ENCODE assay signal across 14 mouse cellular contexts in the genomic region with DNA sequence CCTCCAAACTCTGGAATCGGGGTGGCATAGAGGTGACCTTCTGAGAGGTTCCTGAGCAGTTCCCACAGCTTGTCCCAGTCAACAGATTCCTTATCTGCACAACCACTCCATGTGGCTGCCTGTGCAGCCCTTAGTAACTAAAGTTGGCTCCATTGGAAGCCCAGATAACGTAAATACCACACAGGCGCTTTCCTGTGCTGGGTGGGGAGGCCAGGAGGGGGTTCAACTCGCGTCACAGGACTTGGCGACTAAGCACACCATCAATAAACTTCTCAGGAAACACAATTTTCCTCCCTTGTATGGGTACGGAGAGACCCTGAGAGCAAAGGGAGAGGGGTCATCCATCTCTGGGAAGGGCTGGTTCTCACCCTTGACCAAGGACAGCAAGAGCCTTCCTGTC. TPM values are rescaled to one million over a fixed set of nuclear protein-coding genes. Genes with fewer than 3 reads are reported as not detected.
DNase-seq lines count a peak whose midpoint lies in the region; ATAC-seq and TF ChIP-seq lines count a peak whose summit lies in the region.
"Had no signal": no experiment of that assay in that cellular context is flagged by ENCODE, and none has a peak within 500 bp of the region (broad histone marks: within the 10 kb centered on the region; RNA-seq: fewer than 3 reads in every experiment).

No protein-coding gene starts in this region.

- H3K36me3 ChIP-seq in kidney, embryonic 15.5 days: peaks cover 21% of the 10 kb centered on the region; the same call in 1 of the 2 replicates
- H3K36me3 ChIP-seq in stomach, embryonic 16.5 days (ENCODE audit: control insufficient read depth, insufficient read depth, low read length): no peaks in the 10 kb centered on the region

- peaks cover 7% of the 10 kb centered on the region; the same call in 1 of the 2 replicates for H3K4me1 ChIP-seq in kidney, embryonic 15.5 days
- H3K4me1 ChIP-seq in lung, adult 2 months (ENCODE audit: control insufficient read depth, insufficient read depth, low read length): peaks cover 7% of the 10 kb centered on the region; the same call in 1 of the 2 replicates
- H3K4me1 ChIP-seq in stomach, embryonic 16.5 days (ENCODE audit: control insufficient read depth, insufficient read depth, low read length): 0 out of 2 replicates have a peak, but pooled peaks cover 3% of the 10 kb centered on the region

- no peak for TF ChIP-seq POLR2A in lung, adult 2 months (IDR thresholded peaks at IDR 0.05; ENCODE audit: borderline replicate concordance, extremely low read depth, low read depth, low read length)

- WGBS in kidney, embryonic 15.5 days: 69% methylated on average over 7 of the region's 7 CpGs
- WGBS in lung, adult 2 months: 44% methylated on average over 7 of the region's 7 CpGs
- 57% methylated on average over 7 of the region's 7 CpGs for WGBS in stomach, embryonic 16.5 days

- no peak for DNase-seq in kidney, postnatal 25 days
- peak; percentile 52 to 62 for DNase-seq in heart, postnatal 10 days
- DNase-seq in lung, adult 2 months: peak; percentile 32
- no peak for DNase-seq in right cerebral cortex, postnatal 14 days
- DNase-seq in embryo, embryonic 10 days (ENCODE audit: low spot score): no peak
- DNase-seq in cerebellum, postnatal 4 days (ENCODE audit: low spot score in 2 of 2): no peak
- DNase-seq: adrenal gland, postnatal 14 days; cerebellum, adult 11-12 months; gastrocnemius, postnatal 10 days; thymus, postnatal 36 days had no signal

- 0 out of 2 replicates have a peak overlapping the region, but pooled peaks have one; percentile 18 for H3K27ac ChIP-seq in kidney, embryonic 15.5 days
- H3K27ac ChIP-seq in stomach, embryonic 16.5 days (ENCODE audit: low read length): no peak overlapping the region
- H3K27ac ChIP-seq: layer of hippocampus, adult 2 months had no signal

- TF ChIP-seq CTCF in lung, adult 2 months (IDR thresholded peaks at IDR 0.05; ENCODE audit: insufficient read depth, low read length): no peak

- ATAC-seq in kidney, embryonic 15.5 days (replicated peaks; ENCODE audit: low FRiP score): no peak; the same call in 1 of the 2 replicates
- ATAC-seq in stomach, embryonic 16.5 days (ENCODE audit: insufficient read depth, low FRiP score): peak; percentile 53; the same call in 1 of the 2 replicates

- no peak overlapping the region for H3K4me2 ChIP-seq in kidney, embryonic 15.5 days
- H3K4me2 ChIP-seq in stomach, embryonic 16.5 days (ENCODE audit: low read depth, low read length): no peak overlapping the region

- H3K27me3 ChIP-seq in kidney, embryonic 15.5 days: no peaks in the 10 kb centered on the region
- H3K27me3 ChIP-seq in stomach, embryonic 16.5 days (ENCODE audit: control insufficient read depth, insufficient read depth, low read length): no peaks in the 10 kb centered on the region

- H3K9me3 ChIP-seq in kidney, embryonic 15.5 days (replicated peaks): no peaks in the 10 kb centered on the region
- H3K9me3 ChIP-seq in stomach, embryonic 16.5 days (replicated peaks; ENCODE audit: control insufficient read depth, low read length): no peaks in the 10 kb centered on the region

- H3K4me3 ChIP-seq in kidney, embryonic 15.5 days (replicated peaks): no peak overlapping the region
- H3K4me3 ChIP-seq in lung, adult 2 months (replicated peaks; ENCODE audit: extremely low read depth, low read depth, low read length): no peak overlapping the region
- H3K4me3 ChIP-seq in stomach, embryonic 16.5 days (replicated peaks; ENCODE audit: low read length): no peak overlapping the region
- H3K4me3 ChIP-seq: layer of hippocampus, adult 2 months; myocyte had no signal

- intact Hi-C loops in heart, postnatal 10 days (cut with DNase I): no loop called here

- H3K9ac ChIP-seq in kidney, embryonic 15.5 days: no peak overlapping the region
- H3K9ac ChIP-seq in stomach, embryonic 16.5 days (ENCODE audit: low read length): no peak overlapping the region

RNA-seq across cellular contexts. Expression of a gene that starts 40.2 kb away (rescaled TPM):
- polyA plus RNA-seq in kidney, embryonic 15.5 days (2015; fragmentation: Nextera tagmentation; extraction: Ambion mirVana): 6.5 and 9.1 TPM in 2 replicates
- total RNA-seq in heart, postnatal 10 days (2021): 10 to 100 TPM in 1 of 2 experiments, 1 to 10 TPM in 1; 9.6 to 18.9 TPM
- 82.0 and 157 TPM in 2 replicates for polyA plus RNA-seq in lung, adult 2 months (2012; rRNA removed)
- 15.2 and 17.4 TPM in 2 replicates for polyA plus RNA-seq in stomach, embryonic 16.5 days (2015; fragmentation: Nextera tagmentation; extraction: Ambion mirVana)
- polyA plus RNA-seq: myocyte had no signal

RNA-seq across cellular contexts. Expression of a gene that starts 59.0 kb away (rescaled TPM):
- polyA plus RNA-seq in kidney, embryonic 15.5 days (2015; fragmentation: Nextera tagmentation; extraction: Ambion mirVana): 30.2 and 30.8 TPM in 2 replicates
- total RNA-seq in heart, postnatal 10 days (2021): 10 to 100 TPM; 50.4 to 51.2 TPM
- polyA plus RNA-seq in lung, adult 2 months (2012; rRNA removed): 36.3 and 53.1 TPM in 2 replicates
- 42.7 and 46.5 TPM in 2 replicates for polyA plus RNA-seq in stomach, embryonic 16.5 days (2015; fragmentation: Nextera tagmentation; extraction: Ambion mirVana)

Comparison
In these comparisons a context has a peak if more than half of its experiments do, and no peak if none do; other contexts are left out.
1. DNase-seq: peak in heart, postnatal 10 days (2 of 2) and lung, adult 2 months (single experiment); none in kidney, postnatal 25 days (0 of 2), right cerebral cortex, postnatal 14 days (single experiment), embryo, embryonic 10 days (single experiment) and cerebellum, postnatal 4 days (0 of 2).